Mouse (Mus musculus) heart, postnatal 0 days (tissue): ENCODE measurements around the gene Eipr1. TPM values are rescaled to one million over a fixed set of nuclear protein-coding genes. Genes with fewer than 3 reads are reported as not detected.

Experiments used
- ATAC-seq: fragments of 200-750 bp; cut with Nextera tagmentation; 2 replicates; pipeline ENCODE4 v1.8.0; 2017; ENCODE audit warnings: low read depth, moderate number of reproducible peaks, moderate library complexity; ENCODE audit not compliant: insufficient read depth
- DNase-seq: peaks from one replicate; pipeline ENCODE4 v3.0.0-alpha.2; 2016; ENCODE audit warnings: low spot score
- H3K27ac ChIP-seq: fragments of 300-500 bp; sonication (generic); 2 replicates; pipeline ENCODE4 v1.5.1; 2014; ENCODE audit warnings: low read depth, mild to moderate bottlenecking
- H3K27me3 ChIP-seq: fragments of 300-500 bp; sonication (generic); 2 replicates; pipeline ENCODE4 v1.6.1; 2014; ENCODE audit warnings: low read length, mixed read lengths; ENCODE audit not compliant: control insufficient read depth, insufficient read depth
- H3K36me3 ChIP-seq: fragments of 300-500 bp; sonication (generic); replicated peaks from 2 replicates; pipeline ENCODE4 v1.6.1; 2014; ENCODE audit warnings: low read length, mixed read lengths; ENCODE audit not compliant: control insufficient read depth, insufficient read depth
- H3K4me1 ChIP-seq: fragments of 300-500 bp; sonication (generic); 2 replicates; pipeline ENCODE4 v1.6.1; 2014; ENCODE audit warnings: antibody characterized with exemption; ENCODE audit not compliant: control insufficient read depth, insufficient read depth
- H3K4me2 ChIP-seq: fragments of 300-500 bp; sonication (generic); 2 replicates; pipeline ENCODE4 v1.6.1; 2014; ENCODE audit warnings: low read depth, mild to moderate bottlenecking, low read length, moderate library complexity
- H3K4me3 ChIP-seq: fragments of 300-500 bp; sonication (generic); 2 replicates; pipeline ENCODE4 v1.5.1; 2014; ENCODE audit warnings: low read depth, low read length
- H3K9ac ChIP-seq: fragments of 300-500 bp; sonication (generic); replicated peaks from 2 replicates; pipeline ENCODE4 v1.6.1; 2014; ENCODE audit warnings: low read depth, low read length, mixed read lengths
- H3K9me3 ChIP-seq: fragments of 300-500 bp; sonication (generic); replicated peaks from 2 replicates; pipeline ENCODE4 v1.6.1; 2016; ENCODE audit warnings: low read length; ENCODE audit not compliant: control insufficient read depth
- CTCF ChIP-seq: IDR thresholded peaks from 2 replicates; pipeline ENCODE4 v1.5.1; 2016; ENCODE audit warnings: antibody characterized with exemption, control low read depth, low read depth
- EP300 ChIP-seq: IDR thresholded peaks from 2 replicates; pipeline ENCODE4 v1.6.1; 2016; ENCODE audit warnings: antibody characterized with exemption, low read depth
- WGBS: fragments of 180-500 bp; shearing (Covaris S2); extraction: QIAGEN DNeasy Blood & Tissue Kit; methylation state at CpG from one replicate; pipeline ENCODE4 v1.1.7; 2014; 5-methylcytosine and 5-hydroxymethylcytosine counted together
- polyA plus RNA-seq: library from polyadenylated mRNA; unstranded; fragments of >200 nt; fragmentation: Nextera tagmentation; extraction: Ambion mirVana; gene quantifications from 2 replicates; pipeline ENCODE4 v1.2.1, GENCODE M21; 2015
- total RNA-seq: library from RNA; depleted of rRNA; stranded (reverse); fragments of >200 nt; gene quantifications from 2 replicates; pipeline ENCODE4 v1.2.3, GENCODE M21; 2014; ENCODE audit warnings: low replicate concordance

The Eipr1 gene
- total and polyA plus RNA-seq, 2 experiments from 2014 or later = 13.0 to 29.3 TPM

DNA sequence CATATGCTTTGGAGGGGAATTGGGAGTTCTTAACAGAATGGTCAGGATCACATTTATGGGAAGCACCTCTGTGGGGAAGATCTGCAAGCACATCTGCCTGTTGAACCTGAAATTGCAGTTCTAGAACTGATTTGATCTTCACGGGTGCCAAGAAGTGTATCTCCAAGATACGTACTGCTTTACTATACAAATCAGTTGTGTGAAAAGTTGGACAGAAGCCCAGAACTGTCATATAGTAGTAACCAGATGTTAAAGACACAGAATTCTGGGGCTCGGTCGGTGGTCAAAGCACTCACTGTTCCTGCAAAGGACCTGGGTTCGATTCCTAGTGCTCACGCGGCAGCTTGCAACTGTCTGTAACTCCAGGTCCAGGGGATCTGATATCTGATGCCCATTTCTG lies 87.4 kb downstream of the Eipr1 start:
- Histone ChIP-seq H3K27me3 (no peaks in the 10 kb centered on the region), H3K9me3 (no peaks in the 10 kb centered on the region), H3K9ac (no peak overlapping the region), H3K4me2 (no peak overlapping the region), H3K27ac (no peak overlapping the region), H3K4me1 (0 out of 2 replicates have a peak, but pooled peaks cover 3% of the 10 kb centered on the region), H3K4me3 (no peak overlapping the region), H3K36me3 (no peaks in the 10 kb centered on the region)
- TF ChIP-seq EP300 = no peak
- TF ChIP-seq CTCF = no peak
- WGBS = 56% methylated on average over 7 of the region's 7 CpGs
- DNase-seq = no peak
- no peak for ATAC-seq

DNA sequence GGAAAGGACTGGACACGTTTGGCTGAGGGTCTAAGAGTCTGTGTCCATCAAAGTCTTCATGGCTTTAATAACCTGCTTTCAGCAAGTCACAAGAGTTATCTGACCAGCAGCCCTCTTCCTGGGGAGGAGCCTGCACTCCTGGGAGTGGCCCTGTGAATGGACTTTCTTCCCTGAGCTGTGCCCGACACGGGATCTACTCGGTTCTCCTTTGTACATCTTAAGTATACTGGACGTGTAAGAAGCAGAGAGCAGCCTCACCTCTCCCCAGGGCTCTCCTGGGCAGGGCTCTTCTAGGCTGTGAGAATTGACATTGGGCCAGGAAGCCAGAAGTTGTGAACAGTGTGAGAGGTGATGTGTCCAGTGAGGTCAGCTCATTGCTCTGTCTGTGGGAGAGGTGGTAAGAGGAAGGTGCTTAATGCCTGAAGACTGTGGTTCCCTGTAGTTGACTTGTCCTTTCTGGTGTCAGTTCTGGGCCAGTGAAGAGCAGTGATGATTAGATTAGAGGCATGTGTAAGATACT lies 89.6 kb downstream of the Eipr1 start:
- Histone ChIP-seq H3K4me1 (no peaks in the 10 kb centered on the region), H3K4me3 (no peak overlapping the region), H3K27ac (no peak overlapping the region), H3K4me2 (no peak overlapping the region), H3K36me3 (no peaks in the 10 kb centered on the region), H3K9me3 (no peaks in the 10 kb centered on the region), H3K9ac (no peak overlapping the region), H3K27me3 (no peaks in the 10 kb centered on the region)
- 46% methylated on average over 5 of the region's 5 CpGs for WGBS
- no peak for TF ChIP-seq EP300
- no peak for TF ChIP-seq CTCF
- DNase-seq (no peak), ATAC-seq (no peak)

DNA sequence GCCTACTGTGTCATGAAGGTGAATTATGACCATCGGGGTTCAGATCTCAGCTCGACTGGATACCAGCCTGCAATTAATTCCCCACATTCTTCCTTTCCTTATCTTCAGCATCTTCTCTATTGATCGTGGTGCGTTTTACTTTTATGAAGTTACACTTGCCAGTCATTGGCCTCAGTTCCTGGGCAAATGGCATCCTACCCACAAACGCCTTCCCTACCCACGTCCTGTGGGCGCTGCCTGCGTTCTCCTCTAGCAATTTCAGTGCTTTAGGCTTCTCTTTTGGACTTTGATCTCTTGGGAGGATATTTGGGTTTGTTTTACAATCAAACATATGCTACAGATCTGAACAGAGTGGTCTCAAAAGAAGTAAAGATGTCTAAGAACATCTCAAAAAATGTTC lies 94.2 kb downstream of the Eipr1 start:
- Histone ChIP-seq H3K4me2 (no peak overlapping the region), H3K27me3 (no peaks in the 10 kb centered on the region), H3K9me3 (no peaks in the 10 kb centered on the region), H3K4me1 (no peaks in the 10 kb centered on the region), H3K36me3 (no peaks in the 10 kb centered on the region), H3K4me3 (no peak overlapping the region), H3K9ac (no peak overlapping the region), H3K27ac (no peak overlapping the region)
- TF ChIP-seq CTCF (no peak), EP300 (no peak)
- 86% methylated on average over 8 of the region's 8 CpGs for WGBS
- ATAC-seq = no peak
- DNase-seq = no peak

DNA sequence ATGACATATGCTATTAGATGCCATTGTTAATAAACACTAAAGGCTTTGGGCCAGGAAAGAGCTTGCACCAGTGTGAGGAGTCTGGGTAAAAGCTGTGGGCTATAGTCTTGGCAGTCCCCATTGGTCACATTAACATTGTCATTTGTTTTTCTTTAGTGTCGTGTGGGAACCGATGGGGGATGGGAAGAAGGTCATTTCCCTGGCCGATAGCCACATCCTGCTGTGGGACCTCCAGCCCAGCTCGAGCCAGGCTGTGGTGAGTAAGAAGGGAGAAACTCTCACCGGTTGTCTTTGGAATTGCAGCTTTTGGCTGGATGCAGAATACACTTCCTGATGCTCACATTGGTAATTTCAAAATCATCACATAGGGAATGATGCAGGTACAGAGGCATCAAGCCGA lies 95.8 kb downstream of the Eipr1 start:
- no peaks in the 10 kb centered on the region for H3K4me1 ChIP-seq
- no peak overlapping the region for H3K4me3 ChIP-seq
- no peak overlapping the region for H3K27ac ChIP-seq
- WGBS = 67% methylated on average over 6 of the region's 6 CpGs
- DNase-seq (peak; percentile 13), ATAC-seq (0 out of 2 replicates have a peak, but pooled peaks have one; percentile 27)
- TF ChIP-seq EP300 = no peak
- TF ChIP-seq CTCF = no peak
- H3K27me3 ChIP-seq = no peaks in the 10 kb centered on the region
- no peak overlapping the region for H3K4me2 ChIP-seq
- no peak overlapping the region for H3K9ac ChIP-seq
- H3K36me3 ChIP-seq = no peaks in the 10 kb centered on the region
- H3K9me3 ChIP-seq = no peaks in the 10 kb centered on the region

- Histone ChIP-seq H3K9ac (no peak overlapping the region), H3K27ac (no peak overlapping the region), H3K9me3 (no peaks in the 10 kb centered on the region), H3K4me2 (no peak overlapping the region), H3K27me3 (no peaks in the 10 kb centered on the region), H3K36me3 (no peaks in the 10 kb centered on the region), H3K4me1 (no peaks in the 10 kb centered on the region), H3K4me3 (no peak overlapping the region)
- 83% methylated on average over 18 of the region's 18 CpGs for whole genome bisulfite sequencing
- TF ChIP-seq CTCF = no peak
- TF ChIP-seq EP300 = no peak
- DNase-seq = no peak
- ATAC-seq = no peak
These were observed 97.4 kb downstream of the Eipr1 start for GRCm38 (mm10) chr12:28848726-28849612.
